Mouse (Mus musculus) brain, embryonic 18.5 days (tissue): Measurements from ENCODE around the gene A930002H24Rik.

Experiments
- DNase-seq: peaks from one replicate; pipeline ENCODE4 v3.0.0-alpha.2; 2012; ENCODE audit warnings: low read depth, low spot score

A930002H24Rik gene

GRCm38 (mm10) chr17:63836223-63836622 is 27.4 kb downstream of the A930002H24Rik start:
- DNase-seq = no peak

- no peak for DNase-seq
Observed at GRCm38 (mm10) chr17:63831550-63831949, 32.0 kb downstream of the A930002H24Rik start.

- DNase-seq = no peak
Observed at GRCm38 (mm10) chr17:63828561-63829332, 34.8 kb downstream of the A930002H24Rik start.

- DNase-seq = no peak
Observed at GRCm38 (mm10) chr17:63826767-63827166, 36.8 kb downstream of the A930002H24Rik start.

GRCm38 (mm10) chr17:63826196-63826595 is 37.4 kb downstream of the A930002H24Rik start:
- no peak for DNase-seq

- DNase-seq = no peak
Observed at GRCm38 (mm10) chr17:63824141-63824540, 39.5 kb downstream of the A930002H24Rik start.

GRCm38 (mm10) chr17:63818444-63819027 is 45.1 kb downstream of the A930002H24Rik start:
- no peak for DNase-seq

- DNase-seq = no peak
Observed at GRCm38 (mm10) chr17:63813552-63813951, 50.0 kb downstream of the A930002H24Rik start.
